Mouse (Mus musculus): ENCODE results near the gene Shh.

Shh gene

DNA sequence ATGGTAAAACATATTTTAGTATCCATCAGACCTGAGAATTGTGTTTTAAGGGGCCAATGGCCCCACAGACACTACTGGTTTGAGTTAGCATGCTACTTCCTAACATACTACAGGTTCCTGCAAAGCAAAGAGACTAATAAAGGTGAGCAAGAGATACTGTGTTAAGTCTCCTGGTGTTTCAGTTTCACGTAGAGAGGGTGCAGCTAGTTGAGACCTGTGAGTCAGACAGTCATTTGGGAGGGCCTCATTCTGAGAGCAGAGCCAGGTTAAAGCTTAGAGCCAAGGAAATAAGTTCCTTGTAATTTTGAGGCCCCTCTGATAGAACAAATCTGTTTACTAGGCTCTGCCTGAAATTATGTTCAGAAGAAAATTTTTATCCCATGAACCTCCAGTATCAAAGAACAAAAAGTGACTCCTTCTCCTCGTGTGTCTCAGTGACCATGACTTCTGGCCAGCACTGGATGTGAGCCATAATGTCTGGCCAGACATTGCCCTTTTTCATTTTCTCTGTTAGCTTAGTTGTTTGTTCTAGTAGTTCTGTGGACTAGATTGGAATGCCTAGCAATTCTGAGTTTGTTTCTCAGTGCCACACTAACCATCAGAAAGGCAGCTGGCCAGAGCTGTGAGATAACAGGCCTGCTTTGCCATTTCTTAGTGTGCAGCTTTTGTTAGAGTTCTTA is 54.9 kb downstream of the Shh start:
- in situ Hi-C loops (cut with MboI; ENCODE audit: low sequenced_read_pairs), result no loop called here

Data from CH12F3 (cell line).